Mouse (Mus musculus) left cerebral cortex, adult 9 months (tissue): ENCODE data around the gene Ndrg3.
A peak's percentile ranks its signal among the peaks of the same experiment; 100 is the strongest.
"Not testable (repeated sequence)": the region's sequence is repeated elsewhere in the genome, so short reads cannot be mapped to it uniquely, and the experiment has no call there.

Experiments
- DNase-seq, 2 experiments: peaks; one replicate each; pipeline ENCODE4 v3.0.0; 2022; ENCODE audit warnings: low spot score in 2 of 2

Ndrg3 gene

GRCm38 (mm10) chr2:156998263-156998662 lies 6.4 kb upstream of the Ndrg3 start:
- no peak for DNase-seq

GRCm38 (mm10) chr2:156996576-156996975 lies 4.7 kb upstream of the Ndrg3 start:
- DNase-seq: peak; percentile 30 to 71

- peak; percentile 37 for DNase-seq
Measured at GRCm38 (mm10) chr2:156990727-156991431, 977 bp downstream of the Ndrg3 start.

- no peak for DNase-seq
Measured at GRCm38 (mm10) chr2:156987316-156987715, 4.5 kb downstream of the Ndrg3 start.

- no peak for DNase-seq
Measured at GRCm38 (mm10) chr2:156982864-156983263, 9.0 kb downstream of the Ndrg3 start.

- DNase-seq: no peak
Measured at GRCm38 (mm10) chr2:156981291-156981690, 10.6 kb downstream of the Ndrg3 start.

- DNase-seq: no peak
Measured at GRCm38 (mm10) chr2:156980059-156980458, 11.8 kb downstream of the Ndrg3 start.

- DNase-seq: no peak
Measured at GRCm38 (mm10) chr2:156976711-156977110, 15.1 kb downstream of the Ndrg3 start.

GRCm38 (mm10) chr2:156974967-156975366 lies 16.9 kb downstream of the Ndrg3 start:
- no peak for DNase-seq

GRCm38 (mm10) chr2:156973316-156974100 lies 18.3 kb downstream of the Ndrg3 start:
- peak; percentile 76 to 89 for DNase-seq

GRCm38 (mm10) chr2:156970253-156970652 lies 21.6 kb downstream of the Ndrg3 start:
- DNase-seq: no peak

- DNase-seq: no peak
Measured at GRCm38 (mm10) chr2:156968501-156968900, 23.4 kb downstream of the Ndrg3 start.

GRCm38 (mm10) chr2:156967388-156967787 lies 24.5 kb downstream of the Ndrg3 start:
- DNase-seq: no peak

GRCm38 (mm10) chr2:156963891-156964290 lies 28.0 kb downstream of the Ndrg3 start:
- DNase-seq: no peak

GRCm38 (mm10) chr2:156958496-156959252 lies 33.2 kb downstream of the Ndrg3 start:
- no peak for DNase-seq

GRCm38 (mm10) chr2:156957035-156957434 lies 34.8 kb downstream of the Ndrg3 start:
- no peak for DNase-seq

GRCm38 (mm10) chr2:156956306-156956705 lies 35.5 kb downstream of the Ndrg3 start:
- DNase-seq: no peak

GRCm38 (mm10) chr2:156954463-156954862 lies 37.4 kb downstream of the Ndrg3 start:
- DNase-seq: peak in 1 of 2 experiments; percentile 57

GRCm38 (mm10) chr2:156951301-156952094 lies 40.4 kb downstream of the Ndrg3 start:
- no peak for DNase-seq

- DNase-seq: no peak
Measured at GRCm38 (mm10) chr2:156950816-156951215, 41.0 kb downstream of the Ndrg3 start.

GRCm38 (mm10) chr2:156941523-156941922 lies 50.3 kb downstream of the Ndrg3 start:
- DNase-seq: not testable (repeated sequence)
